1 mouse cellular context compared by ENCODE assay signal in genomic region chr19:57605941-57606340, GRCm38 (mm10).
TF ChIP-seq lines count a peak whose summit lies in the region.

No protein-coding gene starts in this region.

TF ChIP-seq in myocyte, 11 proteins besides CTCF, POLR2A, EP300 and RAD21 (continued from another document):
- TF ChIP-seq MYOD1 (IDR thresholded peaks at IDR 0.05; ENCODE audit: control insufficient read depth in 1 of 3, insufficient read length in 2 of 3, low read depth in 2 of 3) (no peak), REST (IDR thresholded peaks at IDR 0.05; ENCODE audit: insufficient read depth, insufficient read length) (no peak), TCF12 (IDR thresholded peaks at IDR 0.05; ENCODE audit: insufficient read depth, poor library complexity, severe bottlenecking) (no peak), MYOG (IDR thresholded peaks at IDR 0.05; ENCODE audit: control insufficient read depth in 1 of 3, insufficient read depth in 1 of 3, insufficient read length in 2 of 3, low read depth in 2 of 3) (no peak), USF1 (IDR thresholded peaks at IDR 0.05; ENCODE audit: low read depth) (no peak), E2F4 (IDR thresholded peaks at IDR 0.05; ENCODE audit: insufficient read depth) (no peak), MAX (IDR thresholded peaks at IDR 0.05; ENCODE audit: low read depth) (no peak), CEBPB (IDR thresholded peaks at IDR 0.05; ENCODE audit: insufficient read depth, poor library complexity, severe bottlenecking) (no peak)
TF ChIP-seq in myocyte: peak in this region for 0.
